Mouse (Mus musculus) embryonic facial prominence, embryonic 15.5 days (tissue): Measurements from ENCODE around the gene Fer1l4. TPM values are rescaled to one million over a fixed set of nuclear protein-coding genes. Genes with fewer than 3 reads are reported as not detected.

Experiments
- polyA plus RNA-seq: library from polyadenylated mRNA; unstranded; fragments of >200 nt; fragmentation: Nextera tagmentation; extraction: Ambion mirVana; gene quantifications from 2 replicates; pipeline ENCODE4 v1.2.1, GENCODE M21; 2015

Gene Fer1l4
- polyA plus RNA-seq, 1 experiment from 2014 or later: not detected

Other genes starting within 250 kb of the Fer1l4 start
- 21.0 and 24.8 TPM in 2 replicates for gene BC029722, start 233.5 kb downstream of the Fer1l4 start, polyA plus RNA-seq
- 205 and 214 TPM in 2 replicates for gene Eif6, start 226.0 kb downstream of the Fer1l4 start, polyA plus RNA-seq
- gene Fam83c, start 218.1 kb downstream of the Fer1l4 start, polyA plus RNA-seq: 4.3 and 4.8 TPM in 2 replicates
- gene Uqcc1, start 122.6 kb downstream of the Fer1l4 start, polyA plus RNA-seq: 52.1 and 65.6 TPM in 2 replicates
- gene Gm15557, start 112.2 kb downstream of the Fer1l4 start, polyA plus RNA-seq: 0.27 TPM in 1 of 2 replicates, not detected in the other
- gene Gdf5, start 107.6 kb downstream of the Fer1l4 start, polyA plus RNA-seq: 1.7 and 2.2 TPM in 2 replicates
- gene Cep250, start 96.5 kb downstream of the Fer1l4 start, polyA plus RNA-seq: 22.5 and 23.3 TPM in 2 replicates
- 1.8 and 2.2 TPM in 2 replicates for gene 6430550D23Rik, start 45.0 kb downstream of the Fer1l4 start, polyA plus RNA-seq
- gene Ergic3, start 44.9 kb downstream of the Fer1l4 start, polyA plus RNA-seq: 250 and 256 TPM in 2 replicates
- 2.5 TPM in 2 replicates for gene Spag4, start 12.2 kb upstream of the Fer1l4 start, polyA plus RNA-seq
- 53.5 and 56.3 TPM in 2 replicates for gene Cpne1, start 59.0 kb upstream of the Fer1l4 start, polyA plus RNA-seq
- gene Rbm12, start 59.0 kb upstream of the Fer1l4 start, polyA plus RNA-seq: 23.9 and 24.1 TPM in 2 replicates
- gene Gm28036, start 74.1 kb upstream of the Fer1l4 start, polyA plus RNA-seq: 17.0 and 17.2 TPM in 2 replicates
- 389 and 403 TPM in 2 replicates for gene Romo1, start 91.1 kb upstream of the Fer1l4 start, polyA plus RNA-seq
- gene Nfs1, start 91.2 kb upstream of the Fer1l4 start, polyA plus RNA-seq: 42.0 and 44.1 TPM in 2 replicates
- gene Rbm39, start 127.3 kb upstream of the Fer1l4 start, polyA plus RNA-seq: 643 and 665 TPM in 2 replicates
- gene Phf20, start 143.5 kb upstream of the Fer1l4 start, polyA plus RNA-seq: 72.1 and 85.8 TPM in 2 replicates